Mouse (Mus musculus) hindbrain, embryonic 10.5 days (tissue): ENCODE measurements at regions not wholly inside any gene's neighbourhood (a gene's known extent, or its start where the extent isn't known, plus 50 kb on each side); places are given as distances from the start of the nearest gene placed in this dataset.

Experiments
- DNase-seq: peaks from one replicate; pipeline ENCODE4 v3.0.0-alpha.2; 2017; ENCODE audit warnings: low spot score
- H3K27ac ChIP-seq: fragments of 300-500 bp; sonication (generic); 2 replicates; pipeline ENCODE4 v1.5.1; 2016; ENCODE audit warnings: mild to moderate bottlenecking, moderate library complexity
- H3K27me3 ChIP-seq: fragments of 300-500 bp; sonication (generic); 2 replicates; pipeline ENCODE4 v1.6.1; 2016; ENCODE audit warnings: mild to moderate bottlenecking; ENCODE audit not compliant: poor library complexity, insufficient read depth, severe bottlenecking
- H3K36me3 ChIP-seq: fragments of 300-500 bp; sonication (generic); 2 replicates; pipeline ENCODE4 v1.6.1; 2016; ENCODE audit warnings: mild to moderate bottlenecking, moderate library complexity
- H3K4me1 ChIP-seq: fragments of 300-500 bp; sonication (generic); replicated peaks from 2 replicates; pipeline ENCODE4 v1.6.1; 2016; ENCODE audit warnings: mild to moderate bottlenecking
- H3K4me3 ChIP-seq: fragments of 300-500 bp; sonication (generic); 2 replicates; pipeline ENCODE4 v1.5.1; 2016; ENCODE audit warnings: mild to moderate bottlenecking, moderate library complexity
- H3K9me3 ChIP-seq: fragments of 300-500 bp; sonication (generic); 2 replicates; pipeline ENCODE4 v1.6.1; 2016; ENCODE audit warnings: mild to moderate bottlenecking, moderate library complexity
- WGBS: fragments of 180-500 bp; shearing (Covaris S2); methylation state at CpG from one replicate; pipeline ENCODE4 v1.1.7; 2016; 5-methylcytosine and 5-hydroxymethylcytosine counted together

- no peaks in the 10 kb centered on the region for H3K36me3 ChIP-seq
- H3K27ac ChIP-seq, result no peak overlapping the region
- H3K9me3 ChIP-seq, result no peaks in the 10 kb centered on the region
- H3K27me3 ChIP-seq, result peaks cover 32% of the 10 kb centered on the region
- peaks cover 16% of the 10 kb centered on the region for H3K4me1 ChIP-seq
- no peak for DNase-seq
- WGBS, result 69% methylated on average over 9 of the region's 9 CpGs
- H3K4me3 ChIP-seq, result no peak overlapping the region
These were observed 242.8 kb upstream of the Cadm1 start for GRCm38 (mm10) chr9:47286930-47287722.

GRCm38 (mm10) chr9:47288587-47289199 is 241.3 kb upstream of the Cadm1 start:
- peaks cover 15% of the 10 kb centered on the region for H3K4me1 ChIP-seq
- H3K27ac ChIP-seq, result no peak overlapping the region
- WGBS, result 22% methylated on average over 7 of the region's 7 CpGs
- peak; percentile 41 for DNase-seq
- no peak overlapping the region for H3K4me3 ChIP-seq
- H3K27me3 ChIP-seq, result peaks cover 34% of the 10 kb centered on the region
- no peaks in the 10 kb centered on the region for H3K9me3 ChIP-seq
- no peaks in the 10 kb centered on the region for H3K36me3 ChIP-seq

GRCm38 (mm10) chr9:47300633-47301032 is 229.3 kb upstream of the Cadm1 start:
- peaks cover 20% of the 10 kb centered on the region; the same call in 1 of the 2 replicates for H3K27me3 ChIP-seq
- no peaks in the 10 kb centered on the region for H3K9me3 ChIP-seq
- H3K36me3 ChIP-seq, result no peaks in the 10 kb centered on the region
- H3K4me1 ChIP-seq, result no peaks in the 10 kb centered on the region
- no peak overlapping the region for H3K4me3 ChIP-seq
- H3K27ac ChIP-seq, result no peak overlapping the region
- no peak for DNase-seq
- WGBS, result 67% methylated on average over 1 of the region's 1 CpGs

GRCm38 (mm10) chr9:47307125-47307751 is 222.7 kb upstream of the Cadm1 start:
- no peak overlapping the region for H3K27ac ChIP-seq

GRCm38 (mm10) chr9:47307752-47308500 is 222.0 kb upstream of the Cadm1 start:
- peaks cover 7% of the 10 kb centered on the region; the same call in 1 of the 2 replicates for H3K27me3 ChIP-seq
- DNase-seq, result no peak
- H3K4me1 ChIP-seq, result 0 out of 2 replicates have a peak, but pooled peaks cover 6% of the 10 kb centered on the region
- H3K36me3 ChIP-seq, result no peaks in the 10 kb centered on the region
- H3K27ac ChIP-seq, result no peak overlapping the region
- no peak overlapping the region for H3K4me3 ChIP-seq
- H3K9me3 ChIP-seq, result no peaks in the 10 kb centered on the region
- WGBS, result 78% methylated on average over 17 of the region's 17 CpGs

More at GRCm38 (mm10) chr9:47307125-47307751, 222.7 kb upstream of the Cadm1 start:
- Histone ChIP-seq H3K4me3 (no peak overlapping the region), H3K9me3 (no peaks in the 10 kb centered on the region), H3K27me3 (peaks cover 7% of the 10 kb centered on the region; the same call in 1 of the 2 replicates), H3K36me3 (no peaks in the 10 kb centered on the region), H3K4me1 (0 out of 2 replicates have a peak, but pooled peaks cover 6% of the 10 kb centered on the region)
- no peak for DNase-seq
- 93% methylated on average over 7 of the region's 7 CpGs for WGBS

GRCm38 (mm10) chr9:47313433-47313832 is 216.5 kb upstream of the Cadm1 start:
- DNase-seq, result no peak
- no peak overlapping the region for H3K4me3 ChIP-seq
- no peaks in the 10 kb centered on the region for H3K36me3 ChIP-seq
- WGBS, result 78% methylated on average over 4 of the region's 4 CpGs
- H3K9me3 ChIP-seq, result no peaks in the 10 kb centered on the region
- H3K4me1 ChIP-seq, result no peaks in the 10 kb centered on the region; the same call in 1 of the 2 replicates
- H3K27ac ChIP-seq, result no peak overlapping the region
- H3K27me3 ChIP-seq, result no peaks in the 10 kb centered on the region; the same call in 1 of the 2 replicates

GRCm38 (mm10) chr9:47314236-47314635 is 215.7 kb upstream of the Cadm1 start:
- 100% methylated on average over 1 of the region's 1 CpGs for WGBS

GRCm38 (mm10) chr9:47320345-47320744 is 209.6 kb upstream of the Cadm1 start:
- DNase-seq, result no peak
- H3K4me3 ChIP-seq, result no peak overlapping the region
- no peak overlapping the region for H3K27ac ChIP-seq
- H3K27me3 ChIP-seq, result 0 out of 2 replicates have a peak, but pooled peaks cover 12% of the 10 kb centered on the region
- 95% methylated on average over 1 of the region's 1 CpGs for WGBS
- H3K9me3 ChIP-seq, result no peaks in the 10 kb centered on the region
- no peaks in the 10 kb centered on the region for H3K36me3 ChIP-seq
- H3K4me1 ChIP-seq, result peaks cover 13% of the 10 kb centered on the region

More at GRCm38 (mm10) chr9:47314236-47314635, 215.7 kb upstream of the Cadm1 start:
- Histone ChIP-seq H3K36me3 (no peaks in the 10 kb centered on the region), H3K27ac (no peak overlapping the region), H3K4me3 (no peak overlapping the region), H3K4me1 (no peaks in the 10 kb centered on the region; the same call in 1 of the 2 replicates), H3K9me3 (no peaks in the 10 kb centered on the region), H3K27me3 (no peaks in the 10 kb centered on the region)
- no peak for DNase-seq

- WGBS, result 87% methylated on average over 10 of the region's 10 CpGs
- 0 out of 2 replicates have a peak, but pooled peaks cover 12% of the 10 kb centered on the region for H3K27me3 ChIP-seq
- peaks cover 20% of the 10 kb centered on the region for H3K4me1 ChIP-seq
- H3K9me3 ChIP-seq, result no peaks in the 10 kb centered on the region
- no peak overlapping the region for H3K4me3 ChIP-seq
- no peak overlapping the region for H3K27ac ChIP-seq
- no peaks in the 10 kb centered on the region for H3K36me3 ChIP-seq
- DNase-seq, result no peak
These were observed 208.7 kb upstream of the Cadm1 start for GRCm38 (mm10) chr9:47321106-47321789.

GRCm38 (mm10) chr9:47322293-47322692 is 207.7 kb upstream of the Cadm1 start:
- Histone ChIP-seq H3K4me3 (no peak overlapping the region), H3K9me3 (no peaks in the 10 kb centered on the region), H3K27me3 (0 out of 2 replicates have a peak, but pooled peaks cover 12% of the 10 kb centered on the region), H3K4me1 (peaks cover 24% of the 10 kb centered on the region), H3K36me3 (no peaks in the 10 kb centered on the region), H3K27ac (no peak overlapping the region)
- no peak for DNase-seq
- WGBS, result 78% methylated on average over 5 of the region's 5 CpGs

- Histone ChIP-seq H3K9me3 (no peaks in the 10 kb centered on the region), H3K4me1 (peaks cover 24% of the 10 kb centered on the region), H3K27ac (no peak overlapping the region), H3K36me3 (no peaks in the 10 kb centered on the region), H3K27me3 (0 out of 2 replicates have a peak, but pooled peaks cover 12% of the 10 kb centered on the region), H3K4me3 (no peak overlapping the region)
- 71% methylated on average over 5 of the region's 5 CpGs for WGBS
- DNase-seq, result no peak
These were observed 206.9 kb upstream of the Cadm1 start for GRCm38 (mm10) chr9:47323051-47323450.

- Histone ChIP-seq H3K9me3 (no peaks in the 10 kb centered on the region), H3K4me1 (peaks cover 27% of the 10 kb centered on the region), H3K4me3 (no peak overlapping the region), H3K36me3 (no peaks in the 10 kb centered on the region), H3K27ac (no peak overlapping the region), H3K27me3 (peaks cover 17% of the 10 kb centered on the region)
- no peak for DNase-seq
- 98% methylated on average over 2 of the region's 2 CpGs for WGBS
These were observed 202.4 kb upstream of the Cadm1 start for GRCm38 (mm10) chr9:47327575-47327974.
